Mouse (Mus musculus): ENCODE measurements around the gene Ppp1r12b. TPM values are rescaled to one million over a fixed set of nuclear protein-coding genes. Genes with fewer than 3 reads are reported as not detected.

Gene Ppp1r12b
- polyA plus RNA-seq, 1 experiment from 2014 or later, result 35.9 TPM

GRCm38 (mm10) chr1:134726480-134726879 lies 229.3 kb downstream of the Ppp1r12b start:
- WGBS, result 86% methylated on average over 7 of the region's 7 CpGs
- Histone ChIP-seq H3K9me3 (ENCODE audit: control insufficient read depth, low read length) (no peaks in the 10 kb centered on the region), H3K27me3 (ENCODE audit: control insufficient read depth, insufficient read depth, low read length) (0 out of 2 replicates have a peak, but pooled peaks cover 3% of the 10 kb centered on the region), H3K36me3 (ENCODE audit: control insufficient read depth, insufficient read depth, low read length) (no peaks in the 10 kb centered on the region), H3K4me3 (ENCODE audit: control insufficient read depth in 1 of 2, insufficient read depth in 1 of 2, low read depth in 1 of 2, low read length in 2 of 2) (no peak overlapping the region), H3K9ac (ENCODE audit: low read length) (no peak overlapping the region), H3K4me1 (ENCODE audit: control insufficient read depth in 2 of 2, insufficient read depth in 2 of 2, low read length in 2 of 2) (peaks cover 0 to 5% of the 10 kb centered on the region in 2 experiments; a peak in 1 of 4 replicates), H3K4me2 (ENCODE audit: low read length) (no peak overlapping the region), H3K27ac (replicated peaks in 1 of 2; ENCODE audit: control insufficient read depth in 1 of 2, insufficient read depth in 1 of 2, low read depth in 2 of 2, low read length in 2 of 2) (no peak overlapping the region)
- ATAC-seq (ENCODE audit: insufficient number of reproducible peaks, insufficient read depth, low FRiP score, low read depth), result no peak

- Histone ChIP-seq H3K9me3 (ENCODE audit: control insufficient read depth, low read length) (no peaks in the 10 kb centered on the region), H3K27me3 (ENCODE audit: control insufficient read depth, insufficient read depth, low read length) (0 out of 2 replicates have a peak, but pooled peaks cover 3% of the 10 kb centered on the region), H3K4me2 (ENCODE audit: low read length) (no peak overlapping the region), H3K4me1 (ENCODE audit: control insufficient read depth in 2 of 2, insufficient read depth in 2 of 2, low read length in 2 of 2) (peaks cover 0 to 5% of the 10 kb centered on the region in 2 experiments; a peak in 1 of 4 replicates), H3K36me3 (ENCODE audit: control insufficient read depth, insufficient read depth, low read length) (no peaks in the 10 kb centered on the region), H3K27ac (replicated peaks in 1 of 2; ENCODE audit: control insufficient read depth in 1 of 2, insufficient read depth in 1 of 2, low read depth in 2 of 2, low read length in 2 of 2) (no peak overlapping the region), H3K4me3 (ENCODE audit: control insufficient read depth in 1 of 2, insufficient read depth in 1 of 2, low read depth in 1 of 2, low read length in 2 of 2) (no peak overlapping the region), H3K9ac (ENCODE audit: low read length) (no peak overlapping the region; the same call in 1 of the 2 replicates)
- 33% methylated on average over 5 of the region's 5 CpGs for WGBS
- no peak for ATAC-seq (ENCODE audit: insufficient number of reproducible peaks, insufficient read depth, low FRiP score, low read depth)
Measured at GRCm38 (mm10) chr1:134725276-134725675, 230.5 kb downstream of the Ppp1r12b start.

GRCm38 (mm10) chr1:134722891-134723290 lies 232.9 kb downstream of the Ppp1r12b start:
- no peak overlapping the region for H3K9ac ChIP-seq (ENCODE audit: low read length)

GRCm38 (mm10) chr1:134721486-134721885 lies 234.3 kb downstream of the Ppp1r12b start:
- no peaks in the 10 kb centered on the region for H3K36me3 ChIP-seq (ENCODE audit: control insufficient read depth, insufficient read depth, low read length)
- ATAC-seq (ENCODE audit: insufficient number of reproducible peaks, insufficient read depth, low FRiP score, low read depth), result no peak
- 70% methylated on average over 5 of the region's 5 CpGs for WGBS

More at GRCm38 (mm10) chr1:134722891-134723290, 232.9 kb downstream of the Ppp1r12b start:
- ATAC-seq (ENCODE audit: insufficient number of reproducible peaks, insufficient read depth, low FRiP score, low read depth), result no peak
- H3K27me3 ChIP-seq (ENCODE audit: control insufficient read depth, insufficient read depth, low read length), result 0 out of 2 replicates have a peak, but pooled peaks cover 3% of the 10 kb centered on the region
- no peak overlapping the region for H3K4me3 ChIP-seq (ENCODE audit: control insufficient read depth in 1 of 2, insufficient read depth in 1 of 2, low read depth in 1 of 2, low read length in 2 of 2)
- peaks cover 5% of the 10 kb centered on the region in 2 experiments; a peak in 3 of 4 replicates for H3K4me1 ChIP-seq (ENCODE audit: control insufficient read depth in 2 of 2, insufficient read depth in 2 of 2, low read length in 2 of 2)
- no peak overlapping the region for H3K4me2 ChIP-seq (ENCODE audit: low read length)
- H3K36me3 ChIP-seq (ENCODE audit: control insufficient read depth, insufficient read depth, low read length), result no peaks in the 10 kb centered on the region
- no peaks in the 10 kb centered on the region for H3K9me3 ChIP-seq (ENCODE audit: control insufficient read depth, low read length)
- 79% methylated on average over 7 of the region's 7 CpGs for WGBS
- no peak overlapping the region for H3K27ac ChIP-seq (replicated peaks in 1 of 2; ENCODE audit: control insufficient read depth in 1 of 2, insufficient read depth in 1 of 2, low read depth in 2 of 2, low read length in 2 of 2)

GRCm38 (mm10) chr1:134719718-134720304 lies 235.9 kb downstream of the Ppp1r12b start:
- Histone ChIP-seq H3K27ac (replicated peaks in 1 of 2; ENCODE audit: control insufficient read depth in 1 of 2, insufficient read depth in 1 of 2, low read depth in 2 of 2, low read length in 2 of 2) (no peak overlapping the region), H3K4me2 (ENCODE audit: low read length) (no peak overlapping the region), H3K4me1 (ENCODE audit: control insufficient read depth in 2 of 2, insufficient read depth in 2 of 2, low read length in 2 of 2) (peaks cover 0 to 5% of the 10 kb centered on the region in 2 experiments; a peak in 2 of 4 replicates), H3K36me3 (ENCODE audit: control insufficient read depth, insufficient read depth, low read length) (no peaks in the 10 kb centered on the region), H3K9ac (ENCODE audit: low read length) (no peak overlapping the region), H3K4me3 (ENCODE audit: control insufficient read depth in 1 of 2, insufficient read depth in 1 of 2, low read depth in 1 of 2, low read length in 2 of 2) (no peak overlapping the region), H3K27me3 (ENCODE audit: control insufficient read depth, insufficient read depth, low read length) (0 out of 2 replicates have a peak, but pooled peaks cover 3% of the 10 kb centered on the region), H3K9me3 (ENCODE audit: control insufficient read depth, low read length) (no peaks in the 10 kb centered on the region)
- ATAC-seq (ENCODE audit: insufficient number of reproducible peaks, insufficient read depth, low FRiP score, low read depth), result no peak
- WGBS, result 43% methylated on average over 12 of the region's 12 CpGs

More at GRCm38 (mm10) chr1:134721486-134721885, 234.3 kb downstream of the Ppp1r12b start:
- Histone ChIP-seq H3K9me3 (ENCODE audit: control insufficient read depth, low read length) (no peaks in the 10 kb centered on the region), H3K27me3 (ENCODE audit: control insufficient read depth, insufficient read depth, low read length) (0 out of 2 replicates have a peak, but pooled peaks cover 3% of the 10 kb centered on the region), H3K4me3 (ENCODE audit: control insufficient read depth in 1 of 2, insufficient read depth in 1 of 2, low read depth in 1 of 2, low read length in 2 of 2) (no peak overlapping the region), H3K27ac (replicated peaks in 1 of 2; ENCODE audit: control insufficient read depth in 1 of 2, insufficient read depth in 1 of 2, low read depth in 2 of 2, low read length in 2 of 2) (no peak overlapping the region), H3K4me2 (ENCODE audit: low read length) (no peak overlapping the region), H3K9ac (ENCODE audit: low read length) (no peak overlapping the region), H3K4me1 (ENCODE audit: control insufficient read depth in 2 of 2, insufficient read depth in 2 of 2, low read length in 2 of 2) (peaks cover 0 to 5% of the 10 kb centered on the region in 2 experiments; a peak in 2 of 4 replicates)

GRCm38 (mm10) chr1:134715092-134715491 lies 240.7 kb downstream of the Ppp1r12b start:
- Histone ChIP-seq H3K27me3 (ENCODE audit: control insufficient read depth, insufficient read depth, low read length) (peaks cover 37% of the 10 kb centered on the region), H3K4me3 (ENCODE audit: control insufficient read depth in 1 of 2, insufficient read depth in 1 of 2, low read depth in 1 of 2, low read length in 2 of 2) (no peak overlapping the region), H3K4me2 (ENCODE audit: low read length) (no peak overlapping the region), H3K4me1 (ENCODE audit: control insufficient read depth in 2 of 2, insufficient read depth in 2 of 2, low read length in 2 of 2) (peaks cover 6 to 7% of the 10 kb centered on the region in 2 experiments; a peak in 3 of 4 replicates), H3K36me3 (ENCODE audit: control insufficient read depth, insufficient read depth, low read length) (no peaks in the 10 kb centered on the region), H3K27ac (replicated peaks in 1 of 2; ENCODE audit: control insufficient read depth in 1 of 2, insufficient read depth in 1 of 2, low read depth in 2 of 2, low read length in 2 of 2) (no peak overlapping the region), H3K9me3 (ENCODE audit: control insufficient read depth, low read length) (no peaks in the 10 kb centered on the region), H3K9ac (ENCODE audit: low read length) (no peak overlapping the region)
- WGBS, result 71% methylated on average over 5 of the region's 5 CpGs
- ATAC-seq (ENCODE audit: insufficient number of reproducible peaks, insufficient read depth, low FRiP score, low read depth), result no peak

GRCm38 (mm10) chr1:134714166-134714565 lies 241.6 kb downstream of the Ppp1r12b start:
- peaks cover 46% of the 10 kb centered on the region for H3K27me3 ChIP-seq (ENCODE audit: control insufficient read depth, insufficient read depth, low read length)

More at GRCm38 (mm10) chr1:134714166-134714565, 241.6 kb downstream of the Ppp1r12b start:
- H3K4me2 ChIP-seq (ENCODE audit: low read length), result no peak overlapping the region
- H3K4me3 ChIP-seq (ENCODE audit: control insufficient read depth in 1 of 2, insufficient read depth in 1 of 2, low read depth in 1 of 2, low read length in 2 of 2), result no peak overlapping the region
- no peaks in the 10 kb centered on the region for H3K36me3 ChIP-seq (ENCODE audit: control insufficient read depth, insufficient read depth, low read length)
- ATAC-seq (ENCODE audit: insufficient number of reproducible peaks, insufficient read depth, low FRiP score, low read depth), result no peak
- H3K9me3 ChIP-seq (ENCODE audit: control insufficient read depth, low read length), result no peaks in the 10 kb centered on the region
- no peak overlapping the region for H3K27ac ChIP-seq (replicated peaks in 1 of 2; ENCODE audit: control insufficient read depth in 1 of 2, insufficient read depth in 1 of 2, low read depth in 2 of 2, low read length in 2 of 2)
- WGBS, result 64% methylated on average over 8 of the region's 8 CpGs
- H3K9ac ChIP-seq (ENCODE audit: low read length), result no peak overlapping the region
- H3K4me1 ChIP-seq (ENCODE audit: control insufficient read depth in 2 of 2, insufficient read depth in 2 of 2, low read length in 2 of 2), result peaks cover 8 to 13% of the 10 kb centered on the region in 2 experiments; a peak in 3 of 4 replicates
